Mouse (Mus musculus): ENCODE measurements around the gene Auts2.
A peak's percentile ranks its signal among the peaks of the same experiment; 100 is the strongest.

Gene Auts2

GRCm38 (mm10) chr5:131658822-131659515 is 884.2 kb downstream of the Auts2 start:
- DNase-seq (ENCODE audit: low spot score), result no peak

- DNase-seq (ENCODE audit: low spot score), result no peak
Measured at GRCm38 (mm10) chr5:131654206-131654605, 888.9 kb downstream of the Auts2 start.

- DNase-seq (ENCODE audit: low spot score), result peak; percentile 10
Measured at GRCm38 (mm10) chr5:131650381-131650891, 892.7 kb downstream of the Auts2 start.

- DNase-seq (ENCODE audit: low spot score), result no peak
Measured at GRCm38 (mm10) chr5:131647683-131648119, 895.4 kb downstream of the Auts2 start.

GRCm38 (mm10) chr5:131647104-131647682 is 896.0 kb downstream of the Auts2 start:
- no peak for DNase-seq (ENCODE audit: low spot score)

GRCm38 (mm10) chr5:131646192-131646775 is 896.9 kb downstream of the Auts2 start:
- DNase-seq (ENCODE audit: low spot score), result no peak

GRCm38 (mm10) chr5:131645341-131646191 is 897.6 kb downstream of the Auts2 start:
- DNase-seq (ENCODE audit: low spot score), result no peak

GRCm38 (mm10) chr5:131644331-131644730 is 898.8 kb downstream of the Auts2 start:
- no peak for DNase-seq (ENCODE audit: low spot score)

GRCm38 (mm10) chr5:131643176-131644174 is 899.7 kb downstream of the Auts2 start:
- DNase-seq (ENCODE audit: low spot score), result no peak

GRCm38 (mm10) chr5:131642752-131643151 is 900.4 kb downstream of the Auts2 start:
- no peak for DNase-seq (ENCODE audit: low spot score)

GRCm38 (mm10) chr5:131636431-131636830 is 906.7 kb downstream of the Auts2 start:
- no peak for DNase-seq (ENCODE audit: low spot score)

GRCm38 (mm10) chr5:131634731-131635130 is 908.4 kb downstream of the Auts2 start:
- no peak for DNase-seq (ENCODE audit: low spot score)

- DNase-seq (ENCODE audit: low spot score), result no peak
Measured at GRCm38 (mm10) chr5:131631998-131632379, 911.2 kb downstream of the Auts2 start.

- no peak for DNase-seq (ENCODE audit: low spot score)
Measured at GRCm38 (mm10) chr5:131631038-131631997, 911.8 kb downstream of the Auts2 start.

- no peak for DNase-seq (ENCODE audit: low spot score)
Measured at GRCm38 (mm10) chr5:131630577-131630976, 912.6 kb downstream of the Auts2 start.

GRCm38 (mm10) chr5:131616113-131616876 is 926.8 kb downstream of the Auts2 start:
- peak; percentile 29 for DNase-seq (ENCODE audit: low spot score)

GRCm38 (mm10) chr5:131614238-131614637 is 928.9 kb downstream of the Auts2 start:
- DNase-seq (ENCODE audit: low spot score), result no peak

GRCm38 (mm10) chr5:131613301-131613700 is 929.8 kb downstream of the Auts2 start:
- no peak for DNase-seq (ENCODE audit: low spot score)

GRCm38 (mm10) chr5:131610702-131611101 is 932.4 kb downstream of the Auts2 start:
- DNase-seq (ENCODE audit: low spot score), result no peak

Measured in ovary, postnatal 36 days (tissue).